Mouse (Mus musculus) MEL (cell line): ENCODE data around the gene Efcab10. TPM values are rescaled to one million over a fixed set of nuclear protein-coding genes. Genes with fewer than 3 reads are reported as not detected.

ENCODE experiments used
- DNase-seq: peaks from one replicate; pipeline ENCODE4 v3.0.0; 2011; ENCODE audit warnings: low read depth, low spot score
- H3K27ac ChIP-seq: 2 replicates; pipeline ENCODE4 v1.5.1; 2012; ENCODE audit warnings: low read depth, mild to moderate bottlenecking, control low read depth, low read length, moderate library complexity; ENCODE audit not compliant: control insufficient read depth
- H3K27me3 ChIP-seq, 2 experiments: fragments of 150-350 bp in 1 of 2; sonication (generic) in 1 of 2; 2 replicates each; pipeline ENCODE4 v1.6.1; 2012; ENCODE audit warnings: low read length in 2 of 2, mild to moderate bottlenecking in 2 of 2, improper control_type of control experiment in 1 of 2, moderate library complexity in 1 of 2; ENCODE audit not compliant: insufficient read depth in 2 of 2, control insufficient read depth in 1 of 2
- H3K36me3 ChIP-seq, 2 experiments: 2 replicates each; pipeline ENCODE4 v1.6.1; 2012 to 2014; ENCODE audit warnings: low read length in 2 of 2, improper control_type of control experiment in 1 of 2, inconsistent platforms in 1 of 2, mild to moderate bottlenecking in 1 of 2; ENCODE audit not compliant: insufficient read depth in 2 of 2, control insufficient read depth in 1 of 2
- H3K4me1 ChIP-seq, 2 experiments: fragments of 150-350 bp in 1 of 2; sonication (generic) in 1 of 2; 2 replicates each; pipeline ENCODE4 v1.6.1; 2012; ENCODE audit warnings: low read length in 2 of 2, improper control_type of control experiment in 1 of 2, mild to moderate bottlenecking in 1 of 2; ENCODE audit not compliant: insufficient read depth in 2 of 2, control insufficient read depth in 1 of 2
- H3K4me3 ChIP-seq, 2 experiments: fragments of 150-350 bp in 1 of 2; sonication (generic) in 1 of 2; 2 replicates each; pipeline ENCODE4 v1.5.1; 2012; ENCODE audit warnings: low read depth in 2 of 2, low read length in 2 of 2, mild to moderate bottlenecking in 2 of 2, moderate library complexity in 2 of 2, control low read depth in 1 of 2, improper control_type of control experiment in 1 of 2; ENCODE audit not compliant: control insufficient read depth in 1 of 2, insufficient read depth in 1 of 2
- H3K79me2 ChIP-seq: 2 replicates; pipeline ENCODE4 v1.6.1; 2012; ENCODE audit warnings: mild to moderate bottlenecking, low read length, moderate library complexity; ENCODE audit not compliant: control insufficient read depth, poor library complexity, insufficient read depth
- H3K9ac ChIP-seq: 2 replicates; pipeline ENCODE4 v1.6.1; 2012; ENCODE audit warnings: low read depth, mild to moderate bottlenecking, control low read depth, low read length, moderate library complexity; ENCODE audit not compliant: control insufficient read depth, poor library complexity, severe bottlenecking
- H3K9me3 ChIP-seq: fragments of 150-350 bp; sonication (generic); replicated peaks from 2 replicates; pipeline ENCODE4 v1.6.1; 2012; ENCODE audit warnings: mild to moderate bottlenecking, low read length, improper control_type of control experiment, moderate library complexity; ENCODE audit not compliant: insufficient read depth
- BHLHE40 ChIP-seq: IDR thresholded peaks from 2 replicates; pipeline ENCODE4 v1.6.1; 2012; ENCODE audit warnings: low read depth, mild to moderate bottlenecking, inconsistent platforms, low read length, improper control_type of control experiment, borderline replicate concordance
- CHD1 ChIP-seq: IDR thresholded peaks from 2 replicates; pipeline ENCODE4 v1.6.1; 2012; ENCODE audit warnings: low read depth, mild to moderate bottlenecking, inconsistent platforms, low read length, improper control_type of control experiment
- CTCF ChIP-seq, 3 experiments: IDR thresholded peaks in 2 of 3; conservative IDR thresholded peaks in 1 of 3; 2 replicates each; pipeline ENCODE4 v1.5.1; 2011 to 2012; ENCODE audit warnings: low read length in 3 of 3, low read depth in 2 of 3, mild to moderate bottlenecking in 2 of 3, improper control_type of control experiment in 1 of 3, inconsistent platforms in 1 of 3, mixed read lengths in 1 of 3, moderate library complexity in 1 of 3; ENCODE audit not compliant: control insufficient read depth in 1 of 3, insufficient read depth in 1 of 3, poor library complexity in 1 of 3, severe bottlenecking in 1 of 3
- E2F4 ChIP-seq: IDR thresholded peaks from 2 replicates; pipeline ENCODE4 v1.6.1; 2011; ENCODE audit warnings: low read depth, low read length, improper control_type of control experiment, borderline replicate concordance
- ELF1 ChIP-seq: IDR thresholded peaks from 2 replicates; pipeline ENCODE4 v1.6.1; 2014; ENCODE audit warnings: low read depth, mild to moderate bottlenecking, inconsistent platforms, low read length, improper control_type of control experiment, moderate library complexity
- EP300 ChIP-seq, 2 experiments: IDR thresholded peaks; 2 replicates each; pipeline ENCODE4 v1.6.1; 2011; ENCODE audit warnings: improper control_type of control experiment in 2 of 2, low read length in 2 of 2, low read depth in 1 of 2, mild to moderate bottlenecking in 1 of 2
- ETS1 ChIP-seq: IDR thresholded peaks from 2 replicates; pipeline ENCODE4 v1.6.1; 2012; ENCODE audit warnings: low read depth, mild to moderate bottlenecking, inconsistent platforms, low read length, improper control_type of control experiment, moderate library complexity
- GATA1 ChIP-seq: IDR thresholded peaks from 2 replicates; pipeline ENCODE4 v1.6.1; 2011; ENCODE audit warnings: low read depth, low read length, improper control_type of control experiment
- JUND ChIP-seq: IDR thresholded peaks from 2 replicates; pipeline ENCODE4 v1.6.1; 2011; ENCODE audit warnings: low read depth, mild to moderate bottlenecking, improper control_type of control experiment, low read length
- KAT2A ChIP-seq: conservative IDR thresholded peaks from 2 replicates; pipeline ENCODE4 v1.6.1; 2012; ENCODE audit warnings: low read depth, low read length, improper control_type of control experiment, inconsistent platforms
- MEF2A ChIP-seq: IDR thresholded peaks from 2 replicates; pipeline ENCODE4 v1.6.1; 2014; ENCODE audit warnings: low read depth, mild to moderate bottlenecking, inconsistent platforms, low read length, improper control_type of control experiment; ENCODE audit not compliant: poor library complexity, insufficient replicate concordance, severe bottlenecking; ENCODE audit errors: extremely low read depth
- MXI1 ChIP-seq: IDR thresholded peaks from 2 replicates; pipeline ENCODE4 v1.6.1; 2011; ENCODE audit warnings: mild to moderate bottlenecking, low read depth, low read length, improper control_type of control experiment
- MYC ChIP-seq: IDR thresholded peaks from 2 replicates; pipeline ENCODE4 v1.6.1; 2011; ENCODE audit warnings: low read depth, mild to moderate bottlenecking, low read length, improper control_type of control experiment, moderate library complexity
- NRF1 ChIP-seq: IDR thresholded peaks from 2 replicates; pipeline ENCODE4 v1.6.1; 2014; ENCODE audit warnings: low read depth, mild to moderate bottlenecking, inconsistent platforms, low read length, improper control_type of control experiment, moderate library complexity; ENCODE audit not compliant: poor library complexity, insufficient read depth, severe bottlenecking
- RAD21 ChIP-seq: IDR thresholded peaks from 2 replicates; pipeline ENCODE4 v1.6.1; 2011; ENCODE audit warnings: mild to moderate bottlenecking, low read depth, low read length, improper control_type of control experiment
- RCOR1 ChIP-seq: IDR thresholded peaks from 2 replicates; pipeline ENCODE4 v1.6.1; 2012; ENCODE audit warnings: low read depth, mild to moderate bottlenecking, inconsistent platforms, low read length, improper control_type of control experiment
- SIN3A ChIP-seq: IDR thresholded peaks from 2 replicates; pipeline ENCODE4 v1.6.1; 2012; ENCODE audit warnings: low read length, improper control_type of control experiment, inconsistent platforms
- SMC3 ChIP-seq: IDR thresholded peaks from 2 replicates; pipeline ENCODE4 v1.6.1; 2011; ENCODE audit warnings: low read depth, low read length, improper control_type of control experiment
- TAL1 ChIP-seq: IDR thresholded peaks from 2 replicates; pipeline ENCODE4 v1.6.1; 2012; ENCODE audit warnings: mild to moderate bottlenecking, inconsistent platforms, low read length, moderate library complexity, mixed read lengths
- UBTF ChIP-seq: IDR thresholded peaks from 2 replicates; pipeline ENCODE4 v1.6.1; 2012; ENCODE audit warnings: low read depth, mild to moderate bottlenecking, inconsistent platforms, low read length, improper control_type of control experiment, moderate library complexity, borderline replicate concordance; ENCODE audit not compliant: insufficient read depth
- USF1 ChIP-seq: IDR thresholded peaks from 2 replicates; pipeline ENCODE4 v1.6.1; 2014; ENCODE audit warnings: low read depth, mild to moderate bottlenecking, inconsistent platforms, low read length, improper control_type of control experiment, moderate library complexity
- USF2 ChIP-seq, 2 experiments: IDR thresholded peaks; 2 replicates each; pipeline ENCODE4 v1.6.1; 2011 to 2012; ENCODE audit warnings: improper control_type of control experiment in 2 of 2, low read length in 2 of 2, borderline replicate concordance in 1 of 2, inconsistent platforms in 1 of 2, low read depth in 1 of 2, mild to moderate bottlenecking in 1 of 2; ENCODE audit not compliant: insufficient read depth in 1 of 2
- ZC3H11A ChIP-seq: IDR thresholded peaks from 2 replicates; pipeline ENCODE4 v1.6.1; 2012; ENCODE audit warnings: low read depth, mild to moderate bottlenecking, inconsistent platforms, low read length, improper control_type of control experiment
- polyA plus RNA-seq, 2 experiments: library from polyadenylated mRNA; stranded (reverse) in 1 of 2; unstranded in 1 of 2; fragments of >175 nt in 1 of 2; fragments of >200 nt in 1 of 2; gene quantifications; 2 replicates each; pipeline versions ENCODE4 v1.2.1 to v1.2.4; 2012; ENCODE audit warnings: low replicate concordance in 2 of 2, low read depth in 1 of 2; ENCODE audit not compliant: insufficient read length in 2 of 2, insufficient read depth in 1 of 2, missing spikeins in 1 of 2
- total RNA-seq: library from RNA; depleted of rRNA; stranded (reverse); fragments of 300-350 nt; gene quantifications from 2 replicates; pipeline ENCODE4 v1.2.3, GENCODE M21; 2012

Efcab10 gene
- total and polyA plus RNA-seq, 3 experiments = not detected

GRCm38 (mm10) chr12:33424329-33424728 is 29.7 kb downstream of the Efcab10 start:
- TF ChIP-seq CTCF (IDR thresholded peaks at IDR 0.05 in 2 of 3, conservative IDR thresholded peaks at IDR 0.05 in 1 of 3; ENCODE audit: control insufficient read depth in 1 of 3, insufficient read depth in 1 of 3, low read depth in 2 of 3, low read length in 3 of 3, poor library complexity in 1 of 3, severe bottlenecking in 1 of 3) (peak; percentile 16 to 70 (median 51); a peak in 4 of 6 replicates), SIN3A (no peak), MEF2A (no peak), UBTF (no peak), ZC3H11A (peak; percentile 41; the same call in 1 of the 2 replicates), SMC3 (peak; percentile 79), EP300 (IDR thresholded peaks at IDR 0.05; ENCODE audit: low read depth in 1 of 2, low read length in 2 of 2) (no peak), RAD21 (peak; percentile 67), GATA1 (no peak), USF1 (no peak), ELF1 (no peak)
- Histone ChIP-seq H3K27me3 (peaks cover 6 to 12% of the 10 kb centered on the region in 2 experiments), H3K27ac (no peak overlapping the region), H3K79me2 (no peaks in the 10 kb centered on the region), H3K9me3 (no peaks in the 10 kb centered on the region), H3K4me3 (no peak overlapping the region), H3K4me1 (peaks cover 0 to 4% of the 10 kb centered on the region in 2 experiments; a peak in 1 of 4 replicates), H3K9ac (no peak overlapping the region), H3K36me3 (peaks cover 0 to 7% of the 10 kb centered on the region in 2 experiments; a peak in 2 of 4 replicates)
- DNase-seq = peak; percentile 63

DNA sequence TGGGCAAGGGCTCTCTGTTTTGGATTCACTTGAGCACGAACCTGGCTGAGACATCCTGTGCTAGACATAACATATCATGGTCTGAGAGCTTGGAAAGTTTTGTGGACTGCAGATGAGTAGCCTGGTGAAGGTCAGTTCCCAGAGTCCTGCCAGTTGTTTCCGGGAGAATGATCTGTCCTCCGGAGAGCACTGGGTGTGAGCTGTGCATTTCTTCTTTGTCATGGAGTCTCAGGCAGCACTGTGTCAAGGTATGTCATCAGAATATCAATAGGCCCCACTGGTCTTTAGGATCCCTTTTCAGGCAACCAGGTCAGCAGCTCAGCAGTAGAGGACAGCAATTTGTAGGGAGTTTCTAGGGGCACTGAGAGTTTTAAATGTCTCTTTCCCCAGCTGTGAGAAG is 32.6 kb downstream of the Efcab10 start:
- no peak for DNase-seq
- TF ChIP-seq E2F4 (no peak), EP300 (IDR thresholded peaks at IDR 0.05; ENCODE audit: low read depth in 1 of 2, low read length in 2 of 2) (no peak), NRF1 (no peak), ELF1 (no peak), ZC3H11A (no peak), USF1 (no peak), KAT2A (no peak), ETS1 (no peak), RCOR1 (no peak), MXI1 (no peak), BHLHE40 (no peak), USF2 (IDR thresholded peaks at IDR 0.05; ENCODE audit: borderline replicate concordance in 1 of 2, insufficient read depth in 1 of 2, low read depth in 1 of 2, low read length in 2 of 2) (no peak), CHD1 (no peak), MYC (no peak), TAL1 (no peak), CTCF (IDR thresholded peaks at IDR 0.05 in 2 of 3, conservative IDR thresholded peaks at IDR 0.05 in 1 of 3; ENCODE audit: control insufficient read depth in 1 of 3, insufficient read depth in 1 of 3, low read depth in 2 of 3, low read length in 3 of 3, poor library complexity in 1 of 3, severe bottlenecking in 1 of 3) (no peak), SMC3 (no peak), JUND (no peak)
- H3K79me2 ChIP-seq = peaks cover 17% of the 10 kb centered on the region
- H3K27me3 ChIP-seq = peaks cover 2 to 12% of the 10 kb centered on the region in 2 experiments; a peak in 3 of 4 replicates
- no peaks in the 10 kb centered on the region for H3K9me3 ChIP-seq
- H3K27ac ChIP-seq = no peak overlapping the region
- H3K36me3 ChIP-seq = peaks cover 0 to 19% of the 10 kb centered on the region in 2 experiments; a peak in 2 of 4 replicates
- no peak overlapping the region for H3K4me3 ChIP-seq
- no peak overlapping the region for H3K9ac ChIP-seq
- peaks cover 4 to 8% of the 10 kb centered on the region in 2 experiments; a peak in 2 of 4 replicates for H3K4me1 ChIP-seq
